Mouse (Mus musculus): ENCODE results near the gene Ftsj3. TPM values are rescaled to one million over a fixed set of nuclear protein-coding genes. Genes with fewer than 3 reads are reported as not detected.
A peak's percentile ranks its signal among the peaks of the same experiment; 100 is the strongest.

Ftsj3 gene
- polyA plus RNA-seq, 1 experiment from 2014 or later = 35.3 TPM

- Histone ChIP-seq H3K4me1 (replicated peaks) (peaks cover 17% of the 10 kb centered on the region), H3K4me3 (peak within 1 kb of the TSS; percentile 15; the same call in 1 of the 2 replicates)
- 11% methylated on average over 25 of the region's 25 CpGs for WGBS
Measured at GRCm38 (mm10) chr11:106276454-106276853, 20.6 kb upstream of the Ftsj3 start, which contains the start of gene Tcam1. Gene Tcam1 (plus strand): TSS chr11:106276672.

GRCm38 (mm10) chr11:106274971-106275411 is 19.1 kb upstream of the Ftsj3 start:
- WGBS = 91% methylated on average over 7 of the region's 7 CpGs

More at GRCm38 (mm10) chr11:106276454-106276853, 20.6 kb upstream of the Ftsj3 start, which contains the start of gene Tcam1:
- Histone ChIP-seq H3K4me2 (peak within 1 kb of the TSS; percentile 50), H3K36me3 (no peaks in the 10 kb centered on the region), H3K9me3 (no peaks in the 10 kb centered on the region), H3K27me3 (0 out of 2 replicates have a peak, but pooled peaks cover 5% of the 10 kb centered on the region), H3K9ac (no peak within 1 kb of the TSS), H3K27ac (replicated peaks) (no peak within 1 kb of the TSS)
- ATAC-seq (ENCODE audit: low read depth) = peak; percentile 37; the same call in 1 of the 2 replicates

GRCm38 (mm10) chr11:106274374-106274773 is 18.5 kb upstream of the Ftsj3 start:
- 94% methylated on average over 1 of the region's 1 CpGs for WGBS
- Histone ChIP-seq H3K9me3 (no peaks in the 10 kb centered on the region), H3K4me2 (no peak overlapping the region), H3K4me3 (no peak overlapping the region), H3K4me1 (replicated peaks) (peaks cover 35% of the 10 kb centered on the region), H3K27me3 (0 out of 2 replicates have a peak, but pooled peaks cover 5% of the 10 kb centered on the region), H3K9ac (no peak overlapping the region), H3K36me3 (no peaks in the 10 kb centered on the region), H3K27ac (replicated peaks) (no peak overlapping the region)
- no peak for ATAC-seq (ENCODE audit: low read depth)

More at GRCm38 (mm10) chr11:106274971-106275411, 19.1 kb upstream of the Ftsj3 start:
- Histone ChIP-seq H3K9ac (no peak overlapping the region), H3K4me2 (no peak overlapping the region), H3K4me3 (no peak overlapping the region), H3K4me1 (replicated peaks) (peaks cover 32% of the 10 kb centered on the region), H3K36me3 (no peaks in the 10 kb centered on the region), H3K27me3 (0 out of 2 replicates have a peak, but pooled peaks cover 5% of the 10 kb centered on the region), H3K9me3 (no peaks in the 10 kb centered on the region), H3K27ac (replicated peaks) (no peak overlapping the region)
- no peak for ATAC-seq (ENCODE audit: low read depth)

DNA sequence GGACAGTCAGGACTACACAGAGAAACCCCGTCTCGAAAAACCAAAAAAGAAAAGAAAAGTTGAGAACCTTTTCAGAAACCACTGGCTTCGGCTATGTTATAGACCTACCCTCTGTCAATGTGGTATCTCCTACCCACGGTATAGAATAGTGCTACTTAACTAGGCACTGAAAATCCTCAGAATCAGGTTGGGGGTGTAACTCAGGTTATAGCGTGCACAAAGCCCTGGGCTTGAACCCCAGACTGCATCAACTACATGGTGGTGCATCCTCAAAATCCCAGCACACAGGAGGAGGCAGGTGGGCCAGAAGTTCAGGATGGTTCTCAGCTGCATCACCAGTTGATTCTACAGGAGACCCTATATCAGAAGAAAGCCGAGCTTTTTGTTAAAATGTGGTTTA is 17.9 kb upstream of the Ftsj3 start:
- H3K4me3 ChIP-seq = no peak overlapping the region

DNA sequence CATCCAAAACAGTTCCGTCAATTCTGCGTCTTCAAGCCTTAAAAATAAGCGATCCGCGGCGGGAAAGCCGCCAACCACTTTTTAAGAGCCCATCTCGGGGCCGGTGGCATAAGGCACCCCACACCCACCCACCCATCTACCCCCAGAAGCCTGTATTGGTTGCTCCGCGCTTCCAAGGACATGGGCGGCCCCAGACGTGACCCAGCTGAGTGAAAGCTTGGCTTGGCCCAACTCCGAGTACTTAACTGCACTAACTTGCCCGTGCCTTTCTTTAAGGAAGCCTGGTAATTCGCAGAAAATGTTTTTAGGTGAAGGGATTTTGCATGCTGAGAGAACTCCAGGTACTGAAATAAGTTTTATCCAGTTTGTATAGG is 17.4 kb upstream of the Ftsj3 start:
- Histone ChIP-seq H3K27me3 (0 out of 2 replicates have a peak, but pooled peaks cover 5% of the 10 kb centered on the region), H3K9me3 (no peaks in the 10 kb centered on the region), H3K9ac (peak overlapping the region; percentile 73), H3K27ac (replicated peaks) (peak overlapping the region; percentile 77), H3K4me3 (peak overlapping the region; percentile 78), H3K36me3 (no peaks in the 10 kb centered on the region), H3K4me1 (replicated peaks) (peaks cover 46% of the 10 kb centered on the region), H3K4me2 (peak overlapping the region; percentile 63)
- peak; percentile 20 for ATAC-seq (ENCODE audit: low read depth)
- 14% methylated on average over 16 of the region's 16 CpGs for WGBS

More for the DNA sequence above, 17.9 kb upstream of the Ftsj3 start:
- WGBS = 97% methylated on average over 6 of the region's 6 CpGs
- Histone ChIP-seq H3K27me3 (0 out of 2 replicates have a peak, but pooled peaks cover 5% of the 10 kb centered on the region), H3K36me3 (no peaks in the 10 kb centered on the region), H3K9ac (no peak overlapping the region), H3K27ac (replicated peaks) (no peak overlapping the region), H3K4me1 (replicated peaks) (peaks cover 41% of the 10 kb centered on the region), H3K9me3 (no peaks in the 10 kb centered on the region), H3K4me2 (peak overlapping the region; percentile 63; the same call in 1 of the 2 replicates)
- ATAC-seq (ENCODE audit: low read depth) = no peak

- Histone ChIP-seq H3K4me1 (replicated peaks) (peaks cover 51% of the 10 kb centered on the region), H3K36me3 (no peaks in the 10 kb centered on the region), H3K27ac (replicated peaks) (peak within 1 kb of the TSS; percentile 91), H3K4me3 (peak within 1 kb of the TSS; percentile 78), H3K27me3 (no peaks in the 10 kb centered on the region), H3K9ac (peak within 1 kb of the TSS; percentile 98), H3K9me3 (no peaks in the 10 kb centered on the region), H3K4me2 (peak within 1 kb of the TSS; percentile 63)
- ATAC-seq (ENCODE audit: low read depth) = peak; percentile 89
- WGBS = under 1% methylated on average over 72 of the region's 72 CpGs
Measured at GRCm38 (mm10) chr11:106272644-106273310, 16.9 kb upstream of the Ftsj3 start, which contains the start of gene Smarcd2. Gene Smarcd2 (minus strand): TSS chr11:106272972.

DNA sequence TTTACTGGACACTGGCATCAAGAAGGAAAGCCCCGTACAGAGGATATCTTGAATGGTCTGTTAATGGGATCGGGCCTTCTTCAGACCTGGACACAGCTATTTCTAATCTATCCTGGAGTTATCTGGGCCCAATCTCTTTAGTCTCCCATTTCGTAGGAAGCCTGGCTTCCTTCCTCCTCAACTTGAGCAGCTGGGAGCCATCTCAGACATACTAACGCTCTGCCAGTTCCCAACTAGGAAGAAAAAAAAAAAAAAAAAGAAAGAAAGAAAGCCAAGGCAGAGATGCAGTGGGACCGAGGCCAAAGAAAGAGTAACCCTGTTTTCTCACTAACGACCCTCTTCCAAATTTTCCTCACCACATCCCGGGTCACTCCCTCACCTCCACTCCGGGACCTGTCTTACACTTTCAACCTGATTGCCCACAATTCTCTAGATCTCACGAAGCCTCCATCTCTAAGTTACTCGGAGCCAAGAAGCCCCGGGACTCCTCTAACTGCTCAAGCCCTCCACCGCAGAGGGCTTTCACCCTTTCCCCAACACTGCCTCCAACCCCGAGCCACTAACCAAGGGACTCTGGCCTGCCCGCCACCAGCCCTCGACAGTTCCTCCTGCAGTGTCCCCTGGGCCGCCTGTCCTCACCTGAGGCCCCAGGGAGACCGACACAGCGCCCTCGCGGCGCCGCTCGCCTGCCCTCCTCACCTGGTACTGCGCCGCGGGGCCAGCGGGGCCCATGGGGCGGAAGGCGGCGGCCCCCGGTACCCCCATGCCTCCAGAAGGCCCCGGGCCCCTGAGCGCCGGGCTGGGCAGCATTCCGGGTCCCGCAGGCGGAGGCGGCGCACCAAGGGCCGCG is 16.1 kb upstream of the Ftsj3 start:
- no peaks in the 10 kb centered on the region for H3K27me3 ChIP-seq
- no peaks in the 10 kb centered on the region for H3K9me3 ChIP-seq
- peak overlapping the region; percentile 63 for H3K4me2 ChIP-seq
- peak; percentile 37 for ATAC-seq (ENCODE audit: low read depth)
- peak overlapping the region; percentile 78 for H3K4me3 ChIP-seq
- H3K27ac ChIP-seq (replicated peaks) = peak overlapping the region; percentile 91
- H3K36me3 ChIP-seq = peaks cover 4% of the 10 kb centered on the region
- H3K4me1 ChIP-seq (replicated peaks) = peaks cover 59% of the 10 kb centered on the region
- WGBS = 2% methylated on average over 41 of the region's 41 CpGs
- peak overlapping the region; percentile 98 for H3K9ac ChIP-seq

GRCm38 (mm10) chr11:106271131-106271793 is 15.4 kb upstream of the Ftsj3 start:
- Histone ChIP-seq H3K4me1 (replicated peaks) (peaks cover 65% of the 10 kb centered on the region), H3K36me3 (peaks cover 11% of the 10 kb centered on the region), H3K27me3 (no peaks in the 10 kb centered on the region), H3K27ac (replicated peaks) (peak overlapping the region; percentile 91), H3K9me3 (no peaks in the 10 kb centered on the region), H3K4me3 (peak overlapping the region; percentile 78), H3K4me2 (peak overlapping the region; percentile 63), H3K9ac (peak overlapping the region; percentile 98)
- WGBS = 47% methylated on average over 5 of the region's 5 CpGs
- no peak for ATAC-seq (ENCODE audit: low read depth)

- no peak for ATAC-seq (ENCODE audit: low read depth)
- 14% methylated on average over 3 of the region's 3 CpGs for WGBS
- Histone ChIP-seq H3K9ac (peak overlapping the region; percentile 65; the same call in 1 of the 2 replicates), H3K4me2 (peak overlapping the region; percentile 45), H3K27ac (replicated peaks) (peak overlapping the region; percentile 90), H3K36me3 (peaks cover 33% of the 10 kb centered on the region), H3K9me3 (no peaks in the 10 kb centered on the region), H3K27me3 (no peaks in the 10 kb centered on the region), H3K4me3 (peak overlapping the region; percentile 16; the same call in 1 of the 2 replicates), H3K4me1 (replicated peaks) (peaks cover 59% of the 10 kb centered on the region)
Measured at GRCm38 (mm10) chr11:106269060-106269431, 13.2 kb upstream of the Ftsj3 start.

GRCm38 (mm10) chr11:106268326-106269059 is 12.6 kb upstream of the Ftsj3 start:
- peak overlapping the region; percentile 45 for H3K4me2 ChIP-seq
- peak overlapping the region; percentile 16 for H3K4me3 ChIP-seq
- 31% methylated on average over 8 of the region's 8 CpGs for WGBS
- no peaks in the 10 kb centered on the region for H3K27me3 ChIP-seq
- peaks cover 58% of the 10 kb centered on the region for H3K4me1 ChIP-seq (replicated peaks)
- ATAC-seq (ENCODE audit: low read depth) = 0 out of 2 replicates have a peak, but pooled peaks have one; percentile 9
- peak overlapping the region; percentile 90 for H3K27ac ChIP-seq (replicated peaks)
- H3K9me3 ChIP-seq = no peaks in the 10 kb centered on the region
- H3K36me3 ChIP-seq = peaks cover 39% of the 10 kb centered on the region
- H3K9ac ChIP-seq = peak overlapping the region; percentile 65

GRCm38 (mm10) chr11:106267871-106268270 is 12.0 kb upstream of the Ftsj3 start:
- peak overlapping the region; percentile 16; the same call in 1 of the 2 replicates for H3K4me3 ChIP-seq
- peak overlapping the region; percentile 45 for H3K4me2 ChIP-seq
- H3K4me1 ChIP-seq (replicated peaks) = peaks cover 55% of the 10 kb centered on the region
- no peak for ATAC-seq (ENCODE audit: low read depth)
- H3K27me3 ChIP-seq = no peaks in the 10 kb centered on the region
- H3K36me3 ChIP-seq = peaks cover 45% of the 10 kb centered on the region
- peak overlapping the region; percentile 90 for H3K27ac ChIP-seq (replicated peaks)
- no peaks in the 10 kb centered on the region for H3K9me3 ChIP-seq
- peak overlapping the region; percentile 65 for H3K9ac ChIP-seq
- WGBS = 33% methylated on average over 5 of the region's 5 CpGs

Measured in neural tube, embryonic 13.5 days (tissue).